Mouse (Mus musculus) Patski (cell line): ENCODE results near the gene Slc46a1. TPM values are rescaled to one million over a fixed set of nuclear protein-coding genes. Genes with fewer than 3 reads are reported as not detected.

Source experiments
- ATAC-seq: fragments of 100-300 bp; one replicate; pipeline ENCODE4 v1.8.0; 2021
- CTCF ChIA-PET: fragments of 350-600 bp; sonication (Branson Sonifier 250); formaldehyde crosslinking; loops from one replicate; lab custom pipeline; 2022; ENCODE audit warnings: inconsistent platforms; lab: Charles Lee
- POLR2A ChIA-PET: fragments of 350-600 bp; sonication (Branson Sonifier 250); formaldehyde crosslinking; loops from one replicate; lab custom pipeline; 2022; ENCODE audit warnings: antibody characterized with exemption, inconsistent platforms; lab: Charles Lee
- DNase-seq: peaks from one replicate; pipeline ENCODE4 v3.0.0-alpha.2; 2011; ENCODE audit warnings: low read depth, low spot score
- H3K27me3 ChIP-seq: fragments of 371-371 bp; one replicate; pipeline ENCODE4 v1.5.1; 2021
- CTCF ChIP-seq: fragments of 100-300 bp; IDR thresholded peaks from one replicate; pipeline ENCODE4 v1.5.1; 2021
- in situ Hi-C: fragments of 300-500 bp; cut with MboI; formaldehyde crosslinking; loops from 3 replicates; pipeline ENCODE4 v1.11.1; 2018; ENCODE audit warnings: low pct_unique_long_range_greater_than_20kb, mixed read lengths
- polyA plus RNA-seq: library from polyadenylated mRNA; unstranded; gene quantifications from one replicate; pipeline ENCODE4 v1.2.3, GENCODE M21; 2021

The Slc46a1 gene
- 15.6 TPM for polyA plus RNA-seq

GRCm38 (mm10) chr11:78465568-78466180 is at the start of gene Slc46a1:
Gene Slc46a1, plus strand, starts transcription at chr11:78465697.
- ChIA-PET POLR2A (interaction anchor here (1.1 to 1.2 kb wide), 3 partner anchors 10 to 37 kb away, joined by 3 to 5 read pairs (median 5); partner anchors contain the start of genes Sarm1 and Sebox), CTCF (interaction anchor here (0.9 to 1.7 kb wide), 4 partner anchors 10 to 23 kb away, joined by 3 to 8 read pairs (median 4); no protein-coding TSS in a partner anchor)
- no peaks in the 10 kb centered on the region for H3K27me3 ChIP-seq
- no peak for TF ChIP-seq CTCF
- DNase-seq (no peak), ATAC-seq (peak; percentile 76)
- in situ Hi-C loops, result no loop called here

- in situ Hi-C loops, result no loop called here
Observed at GRCm38 (mm10) chr11:78416854-78417253, 48.6 kb upstream of the Slc46a1 start.

GRCm38 (mm10) chr11:78420263-78420889 is 45.1 kb upstream of the Slc46a1 start:
- H3K27me3 ChIP-seq, result no peaks in the 10 kb centered on the region
- ATAC-seq (no peak), DNase-seq (no peak)
- no peak for TF ChIP-seq CTCF
- ChIA-PET CTCF (interaction anchor here (1.0 to 2.0 kb wide), 2 partner anchors 22 to 60 kb away, joined by 3 to 4 read pairs; no protein-coding TSS in a partner anchor), POLR2A (no interaction called here)
- in situ Hi-C loops, result no loop called here

More at GRCm38 (mm10) chr11:78416854-78417253, 48.6 kb upstream of the Slc46a1 start:
- no peak for DNase-seq
- ChIA-PET POLR2A (no interaction called here), CTCF (interaction anchor here (1.1 to 1.4 kb wide), 3 partner anchors 18 to 73 kb away, joined by 3 to 6 read pairs (median 3); no protein-coding TSS in a partner anchor)
- TF ChIP-seq CTCF, result no peak
- H3K27me3 ChIP-seq, result no peaks in the 10 kb centered on the region
- ATAC-seq, result no peak

GRCm38 (mm10) chr11:78421201-78422009 is 44.1 kb upstream of the Slc46a1 start:
- TF ChIP-seq CTCF, result no peak
- POLR2A ChIA-PET, result interaction anchor here (1.3 kb wide), 1 partner anchor 55 kb away, joined by 3 read pairs; no protein-coding TSS in a partner anchor
- H3K27me3 ChIP-seq, result no peaks in the 10 kb centered on the region
- CTCF ChIA-PET, result interaction anchor here (0.9 to 2.0 kb wide), 5 partner anchors 12 to 67 kb away, joined by 3 to 4 read pairs (median 3); no protein-coding TSS in a partner anchor
- in situ Hi-C loops, result no loop called here
- no peak for DNase-seq
- no peak for ATAC-seq

GRCm38 (mm10) chr11:78422055-78422819 is 43.3 kb upstream of the Slc46a1 start, which contains the start of gene Slc13a2:
Gene Slc13a2, minus strand, starts transcription at chr11:78422217.
- ATAC-seq (no peak), DNase-seq (no peak)
- in situ Hi-C loops, result no loop called here
- ChIA-PET POLR2A (interaction anchor here (1.3 kb wide), 1 partner anchor 56 kb away, joined by 3 read pairs; no protein-coding TSS in a partner anchor), CTCF (interaction anchor here (1.2 kb wide), 2 partner anchors 13 to 68 kb away, joined by 3 read pairs; no protein-coding TSS in a partner anchor)
- H3K27me3 ChIP-seq, result no peaks in the 10 kb centered on the region
- TF ChIP-seq CTCF, result no peak

GRCm38 (mm10) chr11:78424352-78424751 is 41.1 kb upstream of the Slc46a1 start:
- ATAC-seq, result no peak
- no peak for DNase-seq
- TF ChIP-seq CTCF, result no peak
- in situ Hi-C loops, result no loop called here
- CTCF ChIA-PET, result interaction anchor here (1.6 kb wide), 1 partner anchor 25 kb away, joined by 6 read pairs; no protein-coding TSS in a partner anchor
- no peaks in the 10 kb centered on the region for H3K27me3 ChIP-seq
- POLR2A ChIA-PET, result no interaction called here

- H3K27me3 ChIP-seq, result no peaks in the 10 kb centered on the region
- ATAC-seq (no peak), DNase-seq (no peak)
- ChIA-PET POLR2A (no interaction called here), CTCF (interaction anchor here (0.9 kb wide), 1 partner anchor 30 kb away, joined by 3 read pairs; no protein-coding TSS in a partner anchor)
- TF ChIP-seq CTCF, result no peak
- in situ Hi-C loops, result no loop called here
Observed at GRCm38 (mm10) chr11:78425572-78425971, 39.9 kb upstream of the Slc46a1 start.

- DNase-seq, result no peak
- no peak for TF ChIP-seq CTCF
- H3K27me3 ChIP-seq, result no peaks in the 10 kb centered on the region
- in situ Hi-C loops, result no loop called here
- POLR2A ChIA-PET, result no interaction called here
- ATAC-seq, result no peak
- CTCF ChIA-PET, result interaction anchor here (0.6 kb wide), 1 partner anchor 13 kb away, joined by 3 read pairs; no protein-coding TSS in a partner anchor
Observed at GRCm38 (mm10) chr11:78427655-78428054, 37.8 kb upstream of the Slc46a1 start.

GRCm38 (mm10) chr11:78428309-78428708 is 37.2 kb upstream of the Slc46a1 start:
- ATAC-seq, result no peak
- in situ Hi-C loops, result no loop called here
- no peak for TF ChIP-seq CTCF
- POLR2A ChIA-PET, result no interaction called here
- CTCF ChIA-PET, result no interaction called here
- no peaks in the 10 kb centered on the region for H3K27me3 ChIP-seq
- no peak for DNase-seq
